Mouse (Mus musculus): ENCODE results near the gene Cd300ld3. TPM values are rescaled to one million over a fixed set of nuclear protein-coding genes. Genes with fewer than 3 reads are reported as not detected.
"Not testable (repeated sequence)": the region's sequence is repeated elsewhere in the genome, so short reads cannot be mapped to it uniquely, and the experiment has no call there.

Gene Cd300ld3
- polyA plus RNA-seq, 2 experiments, result 0.65 TPM; not detected in 1

DNA sequence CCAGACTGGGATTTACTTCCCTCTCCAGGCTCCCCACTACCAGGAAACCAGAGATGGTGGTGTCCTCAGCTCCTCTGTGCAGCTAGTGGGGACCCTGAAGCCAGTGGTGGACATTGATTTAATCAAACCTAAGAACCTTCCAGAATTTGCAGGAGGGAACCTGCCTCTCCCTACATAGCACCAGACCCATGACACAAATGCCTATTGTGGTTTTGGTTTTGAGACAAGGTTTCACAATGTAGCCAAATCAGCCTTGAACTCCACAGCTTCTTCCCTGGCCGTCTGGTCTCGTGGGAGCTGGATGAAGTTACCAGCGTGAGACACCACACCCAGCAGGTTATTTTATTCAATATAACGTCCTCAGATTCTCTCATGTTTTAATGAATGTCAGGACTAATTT lies 10.5 kb upstream of the Cd300ld3 start:
- Histone ChIP-seq H3K4me2 (replicated peaks; ENCODE audit: low read depth, low read length, severe bottlenecking) (no peak overlapping the region), H3K9ac (ENCODE audit: low read depth, low read length, severe bottlenecking) (no peak overlapping the region), H3K36me3 (ENCODE audit: control insufficient read depth, insufficient read depth, low read length) (no peaks in the 10 kb centered on the region), H3K4me3 (replicated peaks; ENCODE audit: low read length) (no peak overlapping the region), H3K27ac (replicated peaks; ENCODE audit: low read depth, low read length) (no peak overlapping the region), H3K9me3 (ENCODE audit: control insufficient read depth, low read length) (no peaks in the 10 kb centered on the region), H3K4me1 (ENCODE audit: control insufficient read depth, insufficient read depth, low read length) (no peaks in the 10 kb centered on the region), H3K27me3 (ENCODE audit: control insufficient read depth, insufficient read depth, low read length) (no peaks in the 10 kb centered on the region)
- WGBS, result 63% methylated on average over 4 of the region's 4 CpGs
- no peak for ATAC-seq (ENCODE audit: low FRiP score, low read depth)
- DNase-seq (ENCODE audit: low spot score), result no peak
- TF ChIP-seq POLR2A (IDR thresholded peaks at IDR 0.05; ENCODE audit: borderline replicate concordance, extremely low read depth, insufficient read depth, insufficient read length), result no peak

DNA sequence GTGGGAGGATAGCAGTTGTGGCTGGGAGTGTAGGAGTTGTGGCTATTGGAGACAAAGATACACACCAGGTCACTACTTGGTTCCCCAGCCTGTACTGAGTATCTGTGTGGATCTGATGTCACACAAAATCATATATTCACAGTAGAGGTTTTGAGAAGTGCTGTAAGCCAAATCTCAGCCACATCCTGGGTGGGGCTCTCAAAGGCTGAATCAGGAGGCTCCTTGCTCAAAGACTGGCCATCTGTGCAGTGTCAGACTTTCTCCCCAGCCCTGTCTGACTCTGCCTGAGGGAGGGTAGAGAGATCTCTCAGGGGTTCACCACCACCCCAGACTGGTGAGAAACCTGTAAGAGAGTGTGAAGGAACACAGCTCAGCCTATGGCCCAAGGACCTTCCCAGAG lies 6.3 kb upstream of the Cd300ld3 start:
- Histone ChIP-seq H3K27me3 (ENCODE audit: control insufficient read depth, insufficient read depth, low read length) (no peaks in the 10 kb centered on the region), H3K4me2 (replicated peaks; ENCODE audit: low read depth, low read length, severe bottlenecking) (no peak overlapping the region), H3K4me1 (ENCODE audit: control insufficient read depth, insufficient read depth, low read length) (no peaks in the 10 kb centered on the region), H3K4me3 (replicated peaks; ENCODE audit: low read length) (no peak overlapping the region), H3K27ac (replicated peaks; ENCODE audit: low read depth, low read length) (no peak overlapping the region), H3K9me3 (ENCODE audit: control insufficient read depth, low read length) (no peaks in the 10 kb centered on the region), H3K9ac (ENCODE audit: low read depth, low read length, severe bottlenecking) (no peak overlapping the region), H3K36me3 (ENCODE audit: control insufficient read depth, insufficient read depth, low read length) (no peaks in the 10 kb centered on the region)
- TF ChIP-seq POLR2A (IDR thresholded peaks at IDR 0.05; ENCODE audit: borderline replicate concordance, extremely low read depth, insufficient read depth, insufficient read length), result no peak
- DNase-seq (ENCODE audit: low spot score) (no peak), ATAC-seq (ENCODE audit: low FRiP score, low read depth) (no peak)

- H3K4me3 ChIP-seq (replicated peaks; ENCODE audit: low read length), result no peak overlapping the region
- no peak overlapping the region for H3K27ac ChIP-seq (replicated peaks; ENCODE audit: low read depth, low read length)
- no peak for DNase-seq (ENCODE audit: low spot score)
- H3K9ac ChIP-seq (ENCODE audit: low read depth, low read length, severe bottlenecking), result no peak overlapping the region
- H3K4me2 ChIP-seq (replicated peaks; ENCODE audit: low read depth, low read length, severe bottlenecking), result no peak overlapping the region
- no peaks in the 10 kb centered on the region for H3K27me3 ChIP-seq (ENCODE audit: control insufficient read depth, insufficient read depth, low read length)
- H3K36me3 ChIP-seq (ENCODE audit: control insufficient read depth, insufficient read depth, low read length), result no peaks in the 10 kb centered on the region
- 90% methylated on average over 1 of the region's 1 CpGs for WGBS
- ATAC-seq (ENCODE audit: low FRiP score, low read depth), result no peak
- no peaks in the 10 kb centered on the region for H3K4me1 ChIP-seq (ENCODE audit: control insufficient read depth, insufficient read depth, low read length)
- no peak for TF ChIP-seq POLR2A (IDR thresholded peaks at IDR 0.05; ENCODE audit: borderline replicate concordance, extremely low read depth, insufficient read depth, insufficient read length)
- no peaks in the 10 kb centered on the region for H3K9me3 ChIP-seq (ENCODE audit: control insufficient read depth, low read length)
These were observed 4.8 kb upstream of the Cd300ld3 start for GRCm38 (mm10) chr11:115052991-115053390.

DNA sequence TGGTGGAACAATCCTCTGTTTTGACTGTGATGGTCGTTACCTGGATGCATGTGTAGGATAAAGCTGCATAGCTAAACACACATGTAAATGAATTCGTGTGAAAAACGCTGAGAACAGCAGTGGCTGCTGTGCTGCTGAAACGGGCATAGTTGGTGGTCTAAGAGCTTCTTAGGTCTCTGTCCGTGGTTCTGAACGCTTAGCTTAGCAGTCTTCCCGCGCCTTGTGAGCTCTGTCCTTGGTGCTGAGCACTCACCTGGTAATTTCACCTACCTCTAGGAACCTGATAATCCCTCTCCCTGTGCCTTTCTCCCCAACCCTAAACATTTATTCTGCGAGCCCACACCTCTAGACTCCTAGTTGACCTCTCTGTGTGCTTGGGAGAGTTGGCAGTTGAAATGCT lies 4.0 kb upstream of the Cd300ld3 start:
- no peak for ATAC-seq (ENCODE audit: low FRiP score, low read depth)
- TF ChIP-seq POLR2A (IDR thresholded peaks at IDR 0.05; ENCODE audit: borderline replicate concordance, extremely low read depth, insufficient read depth, insufficient read length), result no peak
- Histone ChIP-seq H3K4me3 (replicated peaks; ENCODE audit: low read length) (no peak overlapping the region), H3K9me3 (ENCODE audit: control insufficient read depth, low read length) (no peaks in the 10 kb centered on the region), H3K4me2 (replicated peaks; ENCODE audit: low read depth, low read length, severe bottlenecking) (no peak overlapping the region), H3K9ac (ENCODE audit: low read depth, low read length, severe bottlenecking) (no peak overlapping the region), H3K4me1 (ENCODE audit: control insufficient read depth, insufficient read depth, low read length) (no peaks in the 10 kb centered on the region), H3K27me3 (ENCODE audit: control insufficient read depth, insufficient read depth, low read length) (no peaks in the 10 kb centered on the region), H3K27ac (replicated peaks; ENCODE audit: low read depth, low read length) (no peak overlapping the region), H3K36me3 (ENCODE audit: control insufficient read depth, insufficient read depth, low read length) (no peaks in the 10 kb centered on the region)
- 1% methylated on average over 9 of the region's 9 CpGs for WGBS
- DNase-seq (ENCODE audit: low spot score), result peak; percentile 94

- no peak for ATAC-seq (ENCODE audit: low FRiP score, low read depth)
- 40% methylated on average over 3 of the region's 3 CpGs for WGBS
These were observed 1.2 kb upstream of the Cd300ld3 start for GRCm38 (mm10) chr11:115049282-115049895.

GRCm38 (mm10) chr11:115037669-115038068 lies 10.5 kb downstream of the Cd300ld3 start, which contains the start of gene Cd300ld5:
Cd300ld5 (minus strand) TSS chr11:115037769.
- H3K36me3 ChIP-seq (ENCODE audit: control insufficient read depth, insufficient read depth, low read length); H3K27me3 ChIP-seq (ENCODE audit: control insufficient read depth, insufficient read depth, low read length); H3K4me2 ChIP-seq (replicated peaks; ENCODE audit: low read depth, low read length, severe bottlenecking); DNase-seq (ENCODE audit: low spot score); H3K4me3 ChIP-seq (replicated peaks; ENCODE audit: low read length); H3K9ac ChIP-seq (ENCODE audit: low read depth, low read length, severe bottlenecking); H3K9me3 ChIP-seq (ENCODE audit: control insufficient read depth, low read length); H3K4me1 ChIP-seq (ENCODE audit: control insufficient read depth, insufficient read depth, low read length); H3K27ac ChIP-seq (replicated peaks; ENCODE audit: low read depth, low read length); ATAC-seq (ENCODE audit: low FRiP score, low read depth): not testable (repeated sequence)
- WGBS, result no CpG with 5 or more reads among the region's 6 CpGs

More at GRCm38 (mm10) chr11:115049282-115049895, 1.2 kb upstream of the Cd300ld3 start:
- no peak overlapping the region for H3K4me2 ChIP-seq (replicated peaks; ENCODE audit: low read depth, low read length, severe bottlenecking)
- H3K4me3 ChIP-seq (replicated peaks; ENCODE audit: low read length), result no peak overlapping the region
- H3K9me3 ChIP-seq (ENCODE audit: control insufficient read depth, low read length), result no peaks in the 10 kb centered on the region
- DNase-seq (ENCODE audit: low spot score), result no peak
- no peaks in the 10 kb centered on the region for H3K36me3 ChIP-seq (ENCODE audit: control insufficient read depth, insufficient read depth, low read length)
- H3K9ac ChIP-seq (ENCODE audit: low read depth, low read length, severe bottlenecking), result no peak overlapping the region
- no peaks in the 10 kb centered on the region for H3K27me3 ChIP-seq (ENCODE audit: control insufficient read depth, insufficient read depth, low read length)
- no peaks in the 10 kb centered on the region for H3K4me1 ChIP-seq (ENCODE audit: control insufficient read depth, insufficient read depth, low read length)
- no peak for TF ChIP-seq POLR2A (IDR thresholded peaks at IDR 0.05; ENCODE audit: borderline replicate concordance, extremely low read depth, insufficient read depth, insufficient read length)
- H3K27ac ChIP-seq (replicated peaks; ENCODE audit: low read depth, low read length), result no peak overlapping the region

DNA sequence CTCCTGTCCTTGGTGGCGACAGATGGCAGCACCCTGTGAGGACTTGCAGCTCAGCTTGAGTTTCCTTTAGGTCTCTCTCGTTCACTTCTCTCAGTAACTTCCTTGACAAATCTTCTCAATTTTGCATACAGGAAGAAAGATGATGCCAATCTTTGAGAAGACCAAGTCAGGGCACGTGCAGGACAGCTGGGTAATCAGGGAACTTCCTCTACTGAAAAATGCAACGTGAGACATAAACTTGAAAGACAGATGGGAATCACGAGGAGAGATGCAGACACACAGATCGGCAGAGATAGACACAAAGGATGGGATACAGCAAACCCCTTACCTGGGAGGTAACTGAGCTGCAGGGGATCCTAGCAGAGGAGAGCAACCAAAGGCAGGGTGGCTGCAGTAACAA lies 21.3 kb downstream of the Cd300ld3 start, which contains the start of gene Cd300ld4:
Gene Cd300ld4, minus strand, starts transcription at position 101 of the 400 bp plus-strand sequence.
- not testable (repeated sequence) for H3K27me3 ChIP-seq (ENCODE audit: control insufficient read depth, insufficient read depth, low read length); H3K9ac ChIP-seq (ENCODE audit: low read depth, low read length, severe bottlenecking)
- WGBS, result no CpG with 5 or more reads among the region's 6 CpGs

GRCm38 (mm10) chr11:115016093-115016492 lies 32.1 kb downstream of the Cd300ld3 start, which contains the start of gene Cd300ld2:
Cd300ld2 (minus strand) TSS chr11:115016193.
- H3K27ac ChIP-seq (replicated peaks; ENCODE audit: low read depth, low read length); H3K4me3 ChIP-seq (replicated peaks; ENCODE audit: low read length); H3K9me3 ChIP-seq (ENCODE audit: control insufficient read depth, low read length); ATAC-seq (ENCODE audit: low FRiP score, low read depth); H3K4me1 ChIP-seq (ENCODE audit: control insufficient read depth, insufficient read depth, low read length); H3K36me3 ChIP-seq (ENCODE audit: control insufficient read depth, insufficient read depth, low read length); H3K9ac ChIP-seq (ENCODE audit: low read depth, low read length, severe bottlenecking); H3K4me2 ChIP-seq (replicated peaks; ENCODE audit: low read depth, low read length, severe bottlenecking); DNase-seq (ENCODE audit: low spot score); H3K27me3 ChIP-seq (ENCODE audit: control insufficient read depth, insufficient read depth, low read length): not testable (repeated sequence)
- no CpG with 5 or more reads among the region's 7 CpGs for WGBS

More for the DNA sequence above, 21.3 kb downstream of the Cd300ld3 start, which contains the start of gene Cd300ld4:
- not testable (repeated sequence) for H3K27ac ChIP-seq (replicated peaks; ENCODE audit: low read depth, low read length); H3K4me2 ChIP-seq (replicated peaks; ENCODE audit: low read depth, low read length, severe bottlenecking); H3K9me3 ChIP-seq (ENCODE audit: control insufficient read depth, low read length); DNase-seq (ENCODE audit: low spot score); H3K36me3 ChIP-seq (ENCODE audit: control insufficient read depth, insufficient read depth, low read length); ATAC-seq (ENCODE audit: low FRiP score, low read depth); H3K4me1 ChIP-seq (ENCODE audit: control insufficient read depth, insufficient read depth, low read length); H3K4me3 ChIP-seq (replicated peaks; ENCODE audit: low read length)

Measured in limb, embryonic 14.5 days (tissue).